Mouse (Mus musculus) kidney, adult 2 months (tissue): ENCODE data around the gene Kif16b. TPM values are rescaled to one million over a fixed set of nuclear protein-coding genes. Genes with fewer than 3 reads are reported as not detected.
A peak's percentile ranks its signal among the peaks of the same experiment; 100 is the strongest.

ENCODE experiments used
- DNase-seq: peaks from one replicate; pipeline ENCODE4 v3.0.0; 2021
- H3K27ac ChIP-seq: fragments of 200-500 bp; 2 replicates; pipeline ENCODE4 v1.5.1; 2012; ENCODE audit warnings: low read depth, low read length, control low read depth, inconsistent platforms; ENCODE audit not compliant: insufficient read depth
- H3K27me3 ChIP-seq: fragments of 200-500 bp; replicated peaks from 2 replicates; pipeline ENCODE4 v1.6.1; 2012; ENCODE audit warnings: mild to moderate bottlenecking, moderate library complexity, low read length, inconsistent platforms; ENCODE audit not compliant: control insufficient read depth, insufficient read depth
- H3K36me3 ChIP-seq: fragments of 200-500 bp; 2 replicates; pipeline ENCODE4 v1.6.1; 2012; ENCODE audit warnings: mild to moderate bottlenecking, moderate library complexity, low read length, inconsistent platforms; ENCODE audit not compliant: control insufficient read depth, insufficient read depth
- H3K4me1 ChIP-seq: fragments of 200-500 bp; 2 replicates; pipeline ENCODE4 v1.6.1; 2011; ENCODE audit warnings: low read length; ENCODE audit not compliant: control insufficient read depth, insufficient read depth
- H3K4me3 ChIP-seq: fragments of 200-500 bp; 2 replicates; pipeline ENCODE4 v1.5.1; 2011; ENCODE audit warnings: mild to moderate bottlenecking, low read depth, low read length, control low read depth; ENCODE audit not compliant: insufficient read depth
- CTCF ChIP-seq: fragments of 200-500 bp; conservative IDR thresholded peaks from 2 replicates; pipeline ENCODE4 v1.5.1; 2011; ENCODE audit warnings: low read depth, mild to moderate bottlenecking, control low read depth, low read length, moderate library complexity, mixed read lengths; ENCODE audit not compliant: insufficient read depth, insufficient read length
- POLR2A ChIP-seq: fragments of 200-500 bp; IDR thresholded peaks from one replicate; pipeline ENCODE4 v1.6.1; 2011; ENCODE audit warnings: low read depth, low read length, control low read depth
- WGBS: fragments of 180-500 bp; shearing (Covaris S2); methylation state at CpG from one replicate; pipeline ENCODE4 v1.1.7; 2018; 5-methylcytosine and 5-hydroxymethylcytosine counted together
- polyA plus RNA-seq: library from polyadenylated mRNA; depleted of rRNA; stranded (reverse); fragments of >200 nt; gene quantifications from 2 replicates; pipeline ENCODE4 v1.2.3, GENCODE M21; 2012

Gene Kif16b
- polyA plus RNA-seq, 1 experiment, result 25.9 TPM

GRCm38 (mm10) chr2:142608778-142609177 is 292.6 kb downstream of the Kif16b start:
- TF ChIP-seq CTCF (no peak), POLR2A (no peak)
- Histone ChIP-seq H3K36me3 (no peaks in the 10 kb centered on the region), H3K4me1 (no peaks in the 10 kb centered on the region), H3K27me3 (no peaks in the 10 kb centered on the region), H3K27ac (no peak overlapping the region), H3K4me3 (no peak overlapping the region)
- no peak for DNase-seq
- WGBS, result 61% methylated on average over 17 of the region's 17 CpGs

- DNase-seq, result no peak
- WGBS, result 85% methylated on average over 4 of the region's 4 CpGs
- H3K4me1 ChIP-seq, result no peaks in the 10 kb centered on the region
- no peak overlapping the region for H3K4me3 ChIP-seq
- H3K27ac ChIP-seq, result no peak overlapping the region
- no peaks in the 10 kb centered on the region for H3K27me3 ChIP-seq
- no peaks in the 10 kb centered on the region for H3K36me3 ChIP-seq
- TF ChIP-seq POLR2A (no peak), CTCF (0 out of 2 replicates have a peak, but pooled peaks have one; percentile 3)
These were observed 296.6 kb downstream of the Kif16b start for GRCm38 (mm10) chr2:142604762-142605161.

DNA sequence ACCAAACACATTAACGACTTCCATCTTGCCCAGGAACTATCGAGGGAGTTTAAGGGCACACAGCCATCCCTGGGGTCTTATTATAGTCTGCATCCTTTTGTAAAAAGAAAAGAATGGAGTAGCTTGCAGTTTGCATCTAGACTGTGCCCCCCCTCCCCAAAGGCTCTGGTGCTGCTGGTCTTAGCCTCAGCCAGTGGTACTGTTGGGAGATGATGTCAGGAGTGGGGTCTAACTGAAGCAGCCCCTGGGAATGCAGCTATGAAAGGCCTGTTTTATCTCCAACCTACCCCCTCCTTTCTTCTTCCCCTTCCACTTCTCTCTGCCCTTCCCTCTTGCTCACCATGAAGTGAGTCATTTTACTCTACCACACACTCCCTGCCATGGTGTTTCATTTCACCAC is 298.1 kb downstream of the Kif16b start:
- no peaks in the 10 kb centered on the region for H3K27me3 ChIP-seq
- TF ChIP-seq CTCF, result no peak
- TF ChIP-seq POLR2A, result no peak
- H3K36me3 ChIP-seq, result no peaks in the 10 kb centered on the region
- no peak overlapping the region for H3K4me3 ChIP-seq
- H3K27ac ChIP-seq, result no peak overlapping the region
- DNase-seq, result no peak
- no peaks in the 10 kb centered on the region for H3K4me1 ChIP-seq
- 56% methylated on average over 2 of the region's 2 CpGs for WGBS

- H3K36me3 ChIP-seq, result no peaks in the 10 kb centered on the region
- WGBS, result 61% methylated on average over 4 of the region's 4 CpGs
- DNase-seq, result no peak
These were observed 302.1 kb downstream of the Kif16b start for GRCm38 (mm10) chr2:142599235-142599634.

GRCm38 (mm10) chr2:142596176-142597170 is 304.9 kb downstream of the Kif16b start:
- no peaks in the 10 kb centered on the region for H3K27me3 ChIP-seq
- no peaks in the 10 kb centered on the region for H3K36me3 ChIP-seq
- no peaks in the 10 kb centered on the region for H3K4me1 ChIP-seq
- DNase-seq, result no peak
- 63% methylated on average over 17 of the region's 17 CpGs for WGBS
- no peak overlapping the region for H3K4me3 ChIP-seq
- no peak overlapping the region for H3K27ac ChIP-seq
- TF ChIP-seq CTCF (no peak), POLR2A (no peak)

More at GRCm38 (mm10) chr2:142599235-142599634, 302.1 kb downstream of the Kif16b start:
- Histone ChIP-seq H3K27me3 (no peaks in the 10 kb centered on the region), H3K27ac (no peak overlapping the region), H3K4me3 (no peak overlapping the region), H3K4me1 (no peaks in the 10 kb centered on the region)
- TF ChIP-seq POLR2A, result no peak

DNA sequence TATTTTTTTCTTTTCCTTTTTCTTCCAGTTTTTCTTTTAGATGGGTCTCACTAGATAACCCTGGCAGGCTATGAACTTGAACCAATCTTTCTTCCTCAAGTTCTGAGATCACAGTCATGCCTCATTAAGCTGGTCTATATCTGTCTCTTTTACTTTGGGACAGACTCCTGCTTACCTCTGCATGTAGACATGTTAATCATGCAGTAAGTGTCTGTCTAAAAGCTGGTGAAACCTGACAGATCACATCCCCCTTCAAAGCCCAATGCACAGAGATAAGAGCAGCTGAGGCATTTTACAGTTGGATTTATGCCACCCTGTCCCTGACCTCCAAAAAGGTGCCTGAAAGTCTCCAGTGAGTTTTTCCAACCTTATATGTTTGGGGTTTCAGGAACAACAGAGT is 310.4 kb downstream of the Kif16b start:
- no peaks in the 10 kb centered on the region for H3K36me3 ChIP-seq
- no peak for DNase-seq
- TF ChIP-seq CTCF, result no peak
- no peak for TF ChIP-seq POLR2A
- H3K4me1 ChIP-seq, result no peaks in the 10 kb centered on the region
- no peaks in the 10 kb centered on the region for H3K27me3 ChIP-seq
- no peak overlapping the region for H3K27ac ChIP-seq
- no peak overlapping the region for H3K4me3 ChIP-seq

DNA sequence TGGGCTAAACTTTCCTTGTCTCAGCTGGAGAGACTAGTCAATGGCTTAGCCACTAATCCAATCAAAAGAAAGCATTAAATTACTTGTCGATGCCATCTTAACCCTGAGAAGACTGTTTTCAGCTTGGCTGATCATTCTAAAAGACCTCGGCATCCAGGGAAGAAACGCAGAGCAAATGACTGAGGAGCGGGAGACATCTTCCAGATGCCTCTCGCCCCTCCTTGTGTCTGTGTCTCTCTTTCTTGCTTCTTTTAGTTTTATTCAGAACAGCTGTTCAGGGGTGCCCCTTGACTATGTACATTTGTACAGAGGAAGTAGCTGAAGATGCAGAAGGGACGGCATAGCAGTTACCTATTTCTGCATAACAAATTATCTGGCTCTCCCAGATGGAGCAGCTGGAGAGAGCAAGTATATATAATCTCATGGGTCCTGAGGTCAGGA is 311.0 kb downstream of the Kif16b start:
- 59% methylated on average over 6 of the region's 6 CpGs for WGBS
- Histone ChIP-seq H3K4me1 (no peaks in the 10 kb centered on the region), H3K27ac (no peak overlapping the region), H3K4me3 (no peak overlapping the region), H3K36me3 (no peaks in the 10 kb centered on the region), H3K27me3 (no peaks in the 10 kb centered on the region)
- no peak for DNase-seq
- TF ChIP-seq POLR2A, result no peak
- no peak for TF ChIP-seq CTCF
